Mouse (Mus musculus) kidney, embryonic 16.5 days (tissue): ENCODE results near the gene Plpp6. TPM values are rescaled to one million over a fixed set of nuclear protein-coding genes. Genes with fewer than 3 reads are reported as not detected.

Experiments used
- ATAC-seq: fragments of 200-750 bp; cut with Nextera tagmentation; 2 replicates; pipeline ENCODE4 v1.8.0; 2017; ENCODE audit warnings: moderate TSS enrichment; ENCODE audit not compliant: low FRiP score, low TSS enrichment
- H3K27ac ChIP-seq: fragments of 300-500 bp; sonication (generic); 2 replicates; pipeline ENCODE4 v1.5.1; 2014; ENCODE audit warnings: low read length
- H3K27me3 ChIP-seq: fragments of 300-500 bp; sonication (generic); 2 replicates; pipeline ENCODE4 v1.6.1; 2014; ENCODE audit warnings: low read length, control low read depth, mixed read lengths; ENCODE audit not compliant: insufficient read depth
- H3K36me3 ChIP-seq: fragments of 300-500 bp; sonication (generic); 2 replicates; pipeline ENCODE4 v1.6.1; 2014; ENCODE audit warnings: low read length, control low read depth, mixed read lengths; ENCODE audit not compliant: insufficient read depth
- H3K4me1 ChIP-seq: fragments of 300-500 bp; sonication (generic); 2 replicates; pipeline ENCODE4 v1.6.1; 2014; ENCODE audit warnings: low read length, control low read depth, mixed read lengths; ENCODE audit not compliant: insufficient read depth
- H3K4me2 ChIP-seq: fragments of 300-500 bp; sonication (generic); replicated peaks from 2 replicates; pipeline ENCODE4 v1.6.1; 2014; ENCODE audit warnings: low read depth, low read length
- H3K4me3 ChIP-seq: fragments of 300-500 bp; sonication (generic); 2 replicates; pipeline ENCODE4 v1.5.1; 2014; ENCODE audit warnings: mild to moderate bottlenecking, low read length
- H3K9ac ChIP-seq: fragments of 300-500 bp; sonication (generic); replicated peaks from 2 replicates; pipeline ENCODE4 v1.6.1; 2014; ENCODE audit warnings: low read length
- H3K9me3 ChIP-seq: fragments of 300-500 bp; sonication (generic); 2 replicates; pipeline ENCODE4 v1.6.1; 2016; ENCODE audit warnings: low read length, control low read depth
- WGBS: fragments of 180-500 bp; shearing (Covaris S2); extraction: QIAGEN DNeasy Blood & Tissue Kit; methylation state at CpG from one replicate; pipeline ENCODE4 v1.1.7; 2014; 5-methylcytosine and 5-hydroxymethylcytosine counted together
- polyA plus RNA-seq: library from polyadenylated mRNA; unstranded; fragments of >200 nt; fragmentation: Nextera tagmentation; extraction: Ambion mirVana; gene quantifications from 2 replicates; pipeline ENCODE4 v1.2.1, GENCODE M21; 2015

Gene Plpp6
- polyA plus RNA-seq, 1 experiment from 2014 or later: 10.3 TPM

DNA sequence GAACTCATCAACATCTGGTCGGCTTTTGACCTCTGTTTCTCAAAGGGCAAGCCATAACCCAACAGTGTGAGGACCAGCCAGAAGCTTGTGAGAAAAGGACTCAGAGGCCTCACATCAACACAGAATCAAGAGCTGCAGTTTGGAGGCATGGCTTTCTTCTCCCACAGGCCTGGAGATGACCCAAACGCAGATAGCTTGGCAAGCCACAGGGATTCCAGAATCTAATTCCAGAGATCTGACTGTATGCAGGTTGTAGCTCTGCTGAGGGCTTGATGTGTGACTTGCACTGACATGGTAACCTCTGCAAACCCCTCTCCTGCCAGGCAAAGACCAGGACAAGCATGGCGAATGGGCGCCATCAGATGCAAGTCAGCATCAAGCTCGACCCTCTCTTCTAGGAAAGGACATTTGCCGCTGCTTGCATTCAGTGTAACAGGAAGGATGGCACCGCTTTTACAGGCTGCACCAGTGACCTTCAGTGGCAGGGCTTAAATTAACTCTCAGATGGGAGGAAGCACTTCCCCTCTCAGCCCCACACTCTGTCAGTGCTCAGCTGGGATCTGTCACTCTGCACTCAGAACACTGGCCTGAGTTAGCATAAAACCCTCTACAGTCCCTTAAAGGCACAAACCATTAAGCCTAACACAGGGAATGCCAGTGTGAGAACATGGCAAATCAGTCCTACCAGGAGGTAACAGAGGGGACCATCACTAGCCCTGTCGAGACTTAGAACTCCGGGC is 23.4 kb upstream of the Plpp6 start:
- H3K4me2 ChIP-seq: no peak overlapping the region
- H3K27me3 ChIP-seq: no peaks in the 10 kb centered on the region
- no peak overlapping the region for H3K27ac ChIP-seq
- H3K4me1 ChIP-seq: peaks cover 9% of the 10 kb centered on the region; the same call in 1 of the 2 replicates
- H3K4me3 ChIP-seq: no peak overlapping the region
- H3K36me3 ChIP-seq: no peaks in the 10 kb centered on the region
- 50% methylated on average over 9 of the region's 9 CpGs for WGBS
- H3K9ac ChIP-seq: no peak overlapping the region
- ATAC-seq: peak; percentile 78
- H3K9me3 ChIP-seq: no peaks in the 10 kb centered on the region

DNA sequence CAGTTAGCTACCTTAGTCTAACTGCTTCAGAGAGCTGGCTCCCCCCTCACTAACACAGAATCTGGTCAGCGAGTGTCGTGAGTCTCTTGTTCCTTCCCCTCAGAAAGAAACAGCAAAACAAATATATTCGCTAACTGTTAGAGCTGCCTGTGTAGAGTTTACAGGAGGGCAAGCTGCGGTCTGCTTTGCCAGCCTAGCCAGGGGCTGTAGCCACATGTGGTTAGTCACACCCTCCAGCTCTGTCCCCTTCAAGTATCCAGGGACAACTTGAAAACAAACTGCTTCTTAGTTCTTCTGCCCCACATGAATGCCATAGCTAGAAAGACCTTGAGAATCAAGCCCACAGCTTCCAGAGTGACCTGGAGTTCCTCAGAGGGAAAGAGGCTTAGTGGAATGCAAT is 22.5 kb upstream of the Plpp6 start:
- WGBS: 69% methylated on average over 4 of the region's 4 CpGs
- Histone ChIP-seq H3K9me3 (no peaks in the 10 kb centered on the region), H3K9ac (no peak overlapping the region), H3K27me3 (no peaks in the 10 kb centered on the region), H3K4me2 (no peak overlapping the region), H3K36me3 (no peaks in the 10 kb centered on the region), H3K4me1 (peaks cover 9% of the 10 kb centered on the region; the same call in 1 of the 2 replicates), H3K27ac (no peak overlapping the region), H3K4me3 (no peak overlapping the region)
- no peak for ATAC-seq

DNA sequence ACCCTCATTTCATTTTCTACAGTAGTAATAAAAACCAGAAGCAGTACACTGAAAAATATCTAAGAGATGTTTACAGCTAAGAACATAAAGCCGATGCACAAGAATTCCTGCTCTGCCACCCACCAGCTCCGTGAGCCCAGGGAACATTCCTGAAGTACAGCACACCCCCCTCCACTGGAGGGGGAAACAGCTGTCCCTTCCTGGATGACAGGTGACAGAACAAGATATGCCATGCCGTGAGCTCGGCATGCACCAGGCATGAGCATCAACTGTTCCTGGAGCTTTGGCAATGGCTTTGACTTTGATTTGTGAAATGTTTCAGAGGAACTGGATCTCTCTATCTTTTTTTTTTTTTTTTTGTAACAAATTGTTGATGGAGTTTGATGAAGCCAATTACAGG is 17.0 kb upstream of the Plpp6 start:
- H3K36me3 ChIP-seq: no peaks in the 10 kb centered on the region
- H3K4me2 ChIP-seq: no peak overlapping the region
- H3K27me3 ChIP-seq: no peaks in the 10 kb centered on the region
- H3K4me3 ChIP-seq: no peak overlapping the region
- H3K9ac ChIP-seq: no peak overlapping the region
- no peak for ATAC-seq
- H3K9me3 ChIP-seq: no peaks in the 10 kb centered on the region
- WGBS: 53% methylated on average over 4 of the region's 4 CpGs
- H3K4me1 ChIP-seq: no peaks in the 10 kb centered on the region
- H3K27ac ChIP-seq: no peak overlapping the region

DNA sequence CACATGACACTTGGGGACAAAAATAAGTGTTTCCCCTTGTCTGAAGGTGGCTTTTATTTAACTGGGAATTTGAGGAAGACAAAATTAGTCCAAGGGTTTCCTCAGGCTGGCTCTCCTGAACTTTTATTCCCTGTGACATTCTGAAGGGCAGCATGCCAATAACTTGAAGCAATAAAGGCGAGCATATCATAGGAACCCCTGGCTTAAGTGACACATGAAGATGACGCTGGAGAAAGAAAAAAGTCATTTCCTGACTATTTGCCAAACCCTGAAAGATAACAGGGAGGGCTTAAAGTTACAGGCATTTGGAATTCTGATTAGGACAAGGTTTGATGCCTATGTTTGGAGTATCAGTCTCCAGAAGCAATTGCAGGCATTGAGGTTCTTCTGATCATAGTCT is 16.4 kb upstream of the Plpp6 start:
- no peak overlapping the region for H3K4me3 ChIP-seq
- no peak overlapping the region for H3K27ac ChIP-seq
- no peaks in the 10 kb centered on the region for H3K9me3 ChIP-seq
- WGBS: 48% methylated on average over 2 of the region's 2 CpGs
- H3K9ac ChIP-seq: no peak overlapping the region
- no peak overlapping the region for H3K4me2 ChIP-seq
- no peaks in the 10 kb centered on the region for H3K27me3 ChIP-seq
- no peak for ATAC-seq
- H3K36me3 ChIP-seq: no peaks in the 10 kb centered on the region
- no peaks in the 10 kb centered on the region for H3K4me1 ChIP-seq

DNA sequence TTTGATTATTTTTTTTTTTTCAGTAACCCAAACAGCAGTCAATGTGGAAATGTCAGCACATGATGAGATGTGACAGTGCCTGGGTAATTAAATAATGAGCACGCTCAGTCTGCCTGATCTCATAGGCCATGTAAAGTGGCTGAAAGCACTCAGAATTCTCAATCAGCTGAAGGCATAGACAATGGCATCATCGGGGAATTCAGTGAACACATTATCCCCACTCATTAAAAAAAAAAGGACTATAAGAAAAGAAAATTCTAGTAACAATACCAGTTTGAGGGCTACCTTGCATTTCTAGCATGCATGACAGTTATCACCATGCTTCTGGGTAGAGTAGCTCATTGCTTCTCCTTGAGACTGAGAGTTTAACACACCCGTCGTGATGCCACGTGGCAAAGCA is 12.5 kb upstream of the Plpp6 start:
- no peak overlapping the region for H3K9ac ChIP-seq
- 84% methylated on average over 5 of the region's 5 CpGs for WGBS

DNA sequence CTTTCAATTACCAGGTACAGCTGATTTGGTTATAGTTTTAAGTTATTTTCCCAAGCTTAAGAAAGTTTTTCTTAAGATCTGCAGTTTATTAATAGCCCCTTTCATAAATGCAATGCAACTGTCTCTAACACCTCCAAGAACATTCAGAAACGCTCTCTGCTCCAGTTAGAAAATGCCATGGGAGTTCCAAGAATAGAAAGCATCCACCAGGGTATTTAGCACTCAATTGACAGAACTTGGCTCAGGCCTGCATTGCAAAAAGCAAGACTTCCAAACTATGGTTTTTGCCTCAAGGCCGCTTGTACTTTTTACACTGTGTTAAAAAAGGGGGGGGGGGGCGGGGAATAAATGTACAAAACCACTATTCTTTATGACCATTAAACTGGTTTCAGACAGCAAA is 640 bp upstream of the Plpp6 start:
- H3K9me3 ChIP-seq: no peaks in the 10 kb centered on the region
- H3K9ac ChIP-seq: peak overlapping the region; percentile 88
- 38% methylated on average over 3 of the region's 3 CpGs for WGBS
- no peaks in the 10 kb centered on the region for H3K36me3 ChIP-seq
- H3K4me3 ChIP-seq: peak overlapping the region; percentile 85
- no peaks in the 10 kb centered on the region for H3K27me3 ChIP-seq
- H3K27ac ChIP-seq: no peak overlapping the region
- peak overlapping the region; percentile 87 for H3K4me2 ChIP-seq
- ATAC-seq: no peak
- H3K4me1 ChIP-seq: peaks cover 16% of the 10 kb centered on the region

More for the DNA sequence above, 12.5 kb upstream of the Plpp6 start:
- Histone ChIP-seq H3K27ac (no peak overlapping the region), H3K4me3 (no peak overlapping the region), H3K9me3 (no peaks in the 10 kb centered on the region), H3K36me3 (no peaks in the 10 kb centered on the region), H3K4me2 (no peak overlapping the region), H3K27me3 (no peaks in the 10 kb centered on the region), H3K4me1 (no peaks in the 10 kb centered on the region)
- ATAC-seq: no peak

DNA sequence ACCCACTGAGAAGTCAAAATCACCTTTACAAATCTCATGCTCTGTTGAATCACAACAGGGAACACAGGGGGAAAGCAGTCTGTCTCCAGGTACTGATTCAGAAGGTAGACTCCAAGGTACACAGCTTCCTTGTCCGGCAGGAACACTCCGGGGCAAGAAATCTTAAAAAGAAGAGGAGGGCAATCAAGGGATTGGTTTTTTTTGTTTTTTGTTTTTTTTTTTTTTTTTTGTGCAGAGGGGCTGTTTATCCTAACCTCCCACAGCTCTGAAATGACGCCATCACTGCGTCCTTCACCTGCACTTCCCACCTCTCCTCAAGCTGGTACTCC is 276 bp upstream of the Plpp6 start:
- Histone ChIP-seq H3K4me1 (peaks cover 16% of the 10 kb centered on the region), H3K36me3 (no peaks in the 10 kb centered on the region), H3K27me3 (no peaks in the 10 kb centered on the region), H3K4me2 (peak overlapping the region; percentile 87), H3K9me3 (no peaks in the 10 kb centered on the region), H3K4me3 (peak overlapping the region; percentile 85), H3K9ac (peak overlapping the region; percentile 88), H3K27ac (no peak overlapping the region; the same call in 1 of the 2 replicates)
- WGBS: 0% methylated on average over 4 of the region's 4 CpGs
- ATAC-seq: no peak

DNA sequence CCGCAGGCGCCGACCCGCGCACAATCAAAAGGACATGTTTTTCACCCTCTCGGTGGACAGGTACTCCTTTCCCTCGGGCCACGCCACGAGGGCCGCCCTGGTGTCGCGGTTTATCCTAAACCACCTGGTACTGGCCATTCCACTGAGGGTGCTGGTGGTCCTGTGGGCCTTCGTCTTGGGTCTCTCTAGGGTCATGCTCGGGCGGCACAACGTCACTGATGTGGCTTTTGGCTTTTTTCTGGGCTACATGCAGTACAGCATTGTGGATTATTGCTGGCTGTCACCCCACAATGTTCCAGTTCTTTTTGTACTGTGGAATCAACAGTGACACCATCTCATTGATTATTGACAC is 775 bp downstream of the Plpp6 start:
- Histone ChIP-seq H3K36me3 (no peaks in the 10 kb centered on the region), H3K4me2 (peak overlapping the region; percentile 87), H3K27ac (no peak overlapping the region), H3K27me3 (no peaks in the 10 kb centered on the region), H3K9ac (peak overlapping the region; percentile 88), H3K4me3 (peak overlapping the region; percentile 85), H3K9me3 (no peaks in the 10 kb centered on the region), H3K4me1 (peaks cover 16% of the 10 kb centered on the region)
- ATAC-seq: no peak; the same call in 1 of the 2 replicates
- WGBS: 6% methylated on average over 16 of the region's 16 CpGs

DNA sequence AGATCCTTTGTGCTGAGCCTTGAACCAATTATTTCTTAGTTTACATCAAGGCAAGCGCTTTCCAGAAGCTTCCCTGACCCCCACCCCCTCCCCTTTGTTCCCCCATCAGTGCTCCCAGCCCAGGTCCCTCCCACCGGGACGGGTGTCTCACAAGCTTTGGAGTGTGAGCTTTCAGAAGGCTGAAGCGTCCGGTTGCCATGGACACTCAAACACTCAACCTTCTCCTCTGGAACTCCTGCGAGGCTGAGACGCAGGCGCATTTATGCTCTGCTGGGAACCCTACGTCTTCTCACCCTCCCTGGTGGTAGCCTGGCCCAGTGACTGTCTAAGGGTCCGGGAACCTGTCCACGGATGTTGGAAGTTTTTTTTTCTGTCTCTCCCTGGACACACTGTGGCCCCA is 3.9 kb downstream of the Plpp6 start, which contains the start of gene 4430402I18Rik:
TSS of gene 4430402I18Rik (minus strand) at position 149 of the 400 bp plus-strand sequence.
- H3K4me2 ChIP-seq: no peak within 1 kb of the TSS
- H3K9ac ChIP-seq: no peak within 1 kb of the TSS
- 19% methylated on average over 11 of the region's 11 CpGs for WGBS
- no peak within 1 kb of the TSS for H3K4me3 ChIP-seq
- no peak within 1 kb of the TSS for H3K27ac ChIP-seq
- peaks cover 16% of the 10 kb centered on the region for H3K4me1 ChIP-seq
- H3K36me3 ChIP-seq: no peaks in the 10 kb centered on the region
- H3K27me3 ChIP-seq: no peaks in the 10 kb centered on the region
- no peaks in the 10 kb centered on the region for H3K9me3 ChIP-seq
- ATAC-seq: no peak

DNA sequence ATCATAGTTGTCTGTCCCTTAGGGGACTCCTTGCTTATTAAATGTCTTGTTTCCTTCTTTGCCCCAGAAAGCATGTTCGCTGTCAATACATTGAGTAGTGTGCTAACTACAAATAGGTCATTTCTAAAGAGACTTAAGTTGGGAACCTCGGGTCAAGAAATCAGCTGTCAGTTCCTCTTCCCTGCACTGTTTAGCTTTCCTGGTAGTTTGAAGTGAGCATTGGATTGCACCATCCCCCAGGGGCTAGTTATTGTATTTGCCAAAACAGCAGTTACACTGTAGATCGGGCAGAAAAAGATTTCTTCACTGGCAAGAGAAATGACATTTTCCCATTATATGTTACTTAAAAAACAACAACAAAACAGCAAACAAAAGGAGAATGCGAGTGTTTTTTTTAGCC is 4.4 kb downstream of the Plpp6 start:
- H3K4me2 ChIP-seq: no peak overlapping the region
- H3K9me3 ChIP-seq: no peaks in the 10 kb centered on the region
- no peaks in the 10 kb centered on the region for H3K36me3 ChIP-seq
- H3K4me3 ChIP-seq: no peak overlapping the region
- H3K9ac ChIP-seq: no peak overlapping the region
- H3K27me3 ChIP-seq: no peaks in the 10 kb centered on the region
- no peak overlapping the region for H3K27ac ChIP-seq
- WGBS: 76% methylated on average over 4 of the region's 4 CpGs
- peaks cover 16% of the 10 kb centered on the region for H3K4me1 ChIP-seq
- no peak for ATAC-seq
